Mouse (Mus musculus): Measurements from ENCODE around the gene Sergef. TPM values are rescaled to one million over a fixed set of nuclear protein-coding genes. Genes with fewer than 3 reads are reported as not detected.

The Sergef gene
- polyA plus RNA-seq, 1 experiment from 2014 or later, result 11.6 TPM

DNA sequence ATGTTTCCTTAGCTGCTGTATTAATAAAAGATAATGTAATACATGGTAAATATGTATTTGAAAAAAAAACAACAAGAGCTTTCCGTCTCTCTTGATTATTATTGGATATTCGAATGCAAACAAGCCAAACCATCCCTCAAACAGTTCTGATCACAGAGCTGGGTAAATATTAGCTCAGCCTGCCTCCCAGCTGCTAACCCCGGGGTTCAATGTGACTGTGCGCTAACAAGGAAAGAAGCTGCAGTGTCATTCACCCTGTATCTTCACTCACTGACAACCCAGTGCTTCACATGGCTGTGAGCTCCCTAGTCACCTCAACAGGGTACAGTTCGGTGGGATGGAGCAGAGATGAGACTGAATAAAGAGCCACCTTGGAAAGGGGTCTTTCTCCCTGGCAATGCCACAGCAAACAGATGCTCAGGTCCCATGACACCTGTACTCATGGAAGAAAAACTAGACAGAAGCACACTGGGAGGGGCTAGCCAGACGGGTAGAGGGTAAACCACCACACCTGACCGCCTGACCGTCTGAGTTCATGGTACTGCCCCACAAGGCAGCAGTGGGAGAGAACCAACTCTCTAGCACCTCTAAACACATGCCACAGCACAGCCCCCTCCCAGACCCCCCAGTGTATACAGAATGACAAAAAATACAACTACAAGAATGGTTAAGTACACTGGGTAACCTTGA lies 73.1 kb downstream of the Sergef start:
- no peak for DNase-seq (ENCODE audit: low spot score)
- H3K27ac ChIP-seq (replicated peaks; ENCODE audit: low read depth, low read length), result no peak overlapping the region
- no peaks in the 10 kb centered on the region for H3K27me3 ChIP-seq (ENCODE audit: control insufficient read depth, insufficient read depth, low read length)
- no peaks in the 10 kb centered on the region for H3K36me3 ChIP-seq (replicated peaks; ENCODE audit: control insufficient read depth, insufficient read depth, low read depth, low read length)
- H3K9ac ChIP-seq (replicated peaks; ENCODE audit: low read length), result no peak overlapping the region
- no peak for ATAC-seq (replicated peaks; ENCODE audit: insufficient number of reproducible peaks, low FRiP score, low TSS enrichment, low read depth)
- H3K4me1 ChIP-seq (ENCODE audit: control insufficient read depth, insufficient read depth, low read length), result no peaks in the 10 kb centered on the region
- 90% methylated on average over 8 of the region's 8 CpGs for WGBS
- H3K4me2 ChIP-seq (ENCODE audit: low read depth, low read length), result no peak overlapping the region
- H3K4me3 ChIP-seq (ENCODE audit: low read depth, low read length), result no peak overlapping the region
- no peaks in the 10 kb centered on the region; the same call in 1 of the 2 replicates for H3K9me3 ChIP-seq (replicated peaks; ENCODE audit: control insufficient read depth, low read length)

DNA sequence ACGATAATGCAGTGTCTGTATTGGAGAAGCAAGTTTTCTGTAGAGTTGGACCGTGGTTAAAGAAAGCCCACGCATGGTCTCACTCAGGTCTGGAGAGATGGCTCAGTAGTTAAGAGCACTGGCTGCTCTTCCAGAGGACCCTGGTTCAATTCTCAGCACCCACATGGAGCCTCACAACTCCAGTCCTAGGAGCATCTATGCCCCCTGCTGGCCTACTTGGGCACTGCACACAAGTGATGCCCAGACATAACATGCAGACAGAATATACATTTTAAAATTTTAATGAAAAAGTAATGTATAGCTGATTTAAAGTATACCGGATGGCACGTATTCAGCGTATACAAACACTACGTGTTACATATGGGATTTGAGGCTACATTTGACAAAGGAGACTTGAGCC lies 74.2 kb downstream of the Sergef start:
- H3K9ac ChIP-seq (replicated peaks; ENCODE audit: low read length), result no peak overlapping the region
- H3K4me3 ChIP-seq (ENCODE audit: low read depth, low read length), result no peak overlapping the region
- H3K27me3 ChIP-seq (ENCODE audit: control insufficient read depth, insufficient read depth, low read length), result no peaks in the 10 kb centered on the region
- H3K4me1 ChIP-seq (ENCODE audit: control insufficient read depth, insufficient read depth, low read length), result no peaks in the 10 kb centered on the region
- H3K4me2 ChIP-seq (ENCODE audit: low read depth, low read length), result no peak overlapping the region
- H3K27ac ChIP-seq (replicated peaks; ENCODE audit: low read depth, low read length), result no peak overlapping the region
- no peaks in the 10 kb centered on the region for H3K36me3 ChIP-seq (replicated peaks; ENCODE audit: control insufficient read depth, insufficient read depth, low read depth, low read length)
- DNase-seq (ENCODE audit: low spot score), result no peak
- no peaks in the 10 kb centered on the region; the same call in 1 of the 2 replicates for H3K9me3 ChIP-seq (replicated peaks; ENCODE audit: control insufficient read depth, low read length)
- no peak for ATAC-seq (replicated peaks; ENCODE audit: insufficient number of reproducible peaks, low FRiP score, low TSS enrichment, low read depth)
- 95% methylated on average over 7 of the region's 7 CpGs for WGBS

DNA sequence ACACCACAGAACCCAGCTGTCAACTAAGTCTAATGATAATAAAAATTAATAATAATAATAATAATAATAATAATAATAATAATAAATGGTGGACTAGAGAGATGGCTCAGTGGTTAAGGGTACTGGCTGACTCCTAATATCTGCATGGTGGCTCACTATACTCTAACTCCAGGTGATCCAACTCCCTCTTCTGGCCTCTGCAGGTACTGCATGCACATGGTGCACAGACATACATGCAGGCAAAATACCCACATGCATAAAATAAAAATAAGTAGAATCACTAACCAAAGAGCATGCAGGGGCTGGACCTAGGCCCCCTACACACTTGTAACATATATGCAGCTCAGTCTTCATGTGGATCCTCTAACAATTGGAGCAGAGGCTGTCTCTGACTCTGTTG lies 75.8 kb downstream of the Sergef start:
- Histone ChIP-seq H3K9ac (replicated peaks; ENCODE audit: low read length) (no peak overlapping the region), H3K4me3 (ENCODE audit: low read depth, low read length) (no peak overlapping the region), H3K4me1 (ENCODE audit: control insufficient read depth, insufficient read depth, low read length) (no peaks in the 10 kb centered on the region), H3K4me2 (ENCODE audit: low read depth, low read length) (no peak overlapping the region), H3K9me3 (replicated peaks; ENCODE audit: control insufficient read depth, low read length) (no peaks in the 10 kb centered on the region; the same call in 1 of the 2 replicates), H3K27me3 (ENCODE audit: control insufficient read depth, insufficient read depth, low read length) (no peaks in the 10 kb centered on the region), H3K36me3 (replicated peaks; ENCODE audit: control insufficient read depth, insufficient read depth, low read depth, low read length) (no peaks in the 10 kb centered on the region), H3K27ac (replicated peaks; ENCODE audit: low read depth, low read length) (no peak overlapping the region)
- DNase-seq (ENCODE audit: low spot score) (no peak), ATAC-seq (replicated peaks; ENCODE audit: insufficient number of reproducible peaks, low FRiP score, low TSS enrichment, low read depth) (no peak)

DNA sequence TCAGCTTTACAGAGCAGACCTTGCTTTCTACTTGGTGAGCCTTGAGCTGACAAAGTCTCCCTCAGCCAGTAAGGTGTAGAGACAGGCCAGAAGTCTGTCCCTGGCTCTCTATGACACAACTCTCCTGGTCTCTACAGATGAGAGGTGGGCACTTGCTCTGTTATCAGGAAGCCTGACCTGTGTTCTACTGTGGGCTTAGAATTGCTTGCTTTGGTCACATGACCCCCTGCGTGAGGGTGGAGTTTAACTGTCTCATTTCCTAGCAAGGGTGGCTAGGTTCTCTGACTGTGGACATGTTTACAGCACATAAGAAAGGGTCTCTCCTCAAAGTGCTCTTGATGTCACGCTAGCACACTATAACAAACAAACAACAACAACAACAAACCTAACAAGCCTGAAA lies 79.5 kb downstream of the Sergef start:
- Histone ChIP-seq H3K9me3 (replicated peaks; ENCODE audit: control insufficient read depth, low read length) (no peaks in the 10 kb centered on the region), H3K4me3 (ENCODE audit: low read depth, low read length) (no peak overlapping the region), H3K36me3 (replicated peaks; ENCODE audit: control insufficient read depth, insufficient read depth, low read depth, low read length) (no peaks in the 10 kb centered on the region), H3K27me3 (ENCODE audit: control insufficient read depth, insufficient read depth, low read length) (no peaks in the 10 kb centered on the region), H3K27ac (replicated peaks; ENCODE audit: low read depth, low read length) (no peak overlapping the region), H3K9ac (replicated peaks; ENCODE audit: low read length) (no peak overlapping the region), H3K4me1 (ENCODE audit: control insufficient read depth, insufficient read depth, low read length) (no peaks in the 10 kb centered on the region), H3K4me2 (ENCODE audit: low read depth, low read length) (no peak overlapping the region)
- WGBS, result 87% methylated on average over 2 of the region's 2 CpGs
- no peak for ATAC-seq (replicated peaks; ENCODE audit: insufficient number of reproducible peaks, low FRiP score, low TSS enrichment, low read depth)
- no peak for DNase-seq (ENCODE audit: low spot score)

DNA sequence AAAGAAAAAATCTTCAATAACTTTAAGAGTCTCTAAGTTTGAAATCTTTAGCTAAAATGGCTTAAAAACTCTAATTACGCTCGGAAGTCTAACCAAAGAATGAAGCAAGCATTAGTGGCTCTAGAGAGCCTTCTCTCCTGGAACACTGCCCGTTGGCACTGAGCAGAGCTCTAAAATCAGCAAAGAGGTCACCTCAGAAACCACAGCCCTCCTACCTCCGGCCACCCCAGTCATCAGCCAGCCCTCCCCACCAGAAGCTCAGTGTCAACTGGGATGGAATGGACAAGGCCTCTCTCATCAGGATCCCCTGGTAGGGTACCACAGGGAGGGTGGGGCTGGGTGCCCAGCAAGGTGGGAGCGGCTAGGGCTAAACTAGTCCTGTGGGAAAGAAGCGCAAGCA lies 80.0 kb downstream of the Sergef start:
- no peaks in the 10 kb centered on the region for H3K4me1 ChIP-seq (ENCODE audit: control insufficient read depth, insufficient read depth, low read length)
- DNase-seq (ENCODE audit: low spot score) (no peak), ATAC-seq (replicated peaks; ENCODE audit: insufficient number of reproducible peaks, low FRiP score, low TSS enrichment, low read depth) (no peak)
- H3K27ac ChIP-seq (replicated peaks; ENCODE audit: low read depth, low read length), result no peak overlapping the region
- 93% methylated on average over 6 of the region's 6 CpGs for WGBS
- no peak overlapping the region for H3K4me3 ChIP-seq (ENCODE audit: low read depth, low read length)
- H3K4me2 ChIP-seq (ENCODE audit: low read depth, low read length), result no peak overlapping the region
- H3K36me3 ChIP-seq (replicated peaks; ENCODE audit: control insufficient read depth, insufficient read depth, low read depth, low read length), result no peaks in the 10 kb centered on the region
- no peaks in the 10 kb centered on the region for H3K27me3 ChIP-seq (ENCODE audit: control insufficient read depth, insufficient read depth, low read length)
- no peak overlapping the region for H3K9ac ChIP-seq (replicated peaks; ENCODE audit: low read length)
- no peaks in the 10 kb centered on the region for H3K9me3 ChIP-seq (replicated peaks; ENCODE audit: control insufficient read depth, low read length)

DNA sequence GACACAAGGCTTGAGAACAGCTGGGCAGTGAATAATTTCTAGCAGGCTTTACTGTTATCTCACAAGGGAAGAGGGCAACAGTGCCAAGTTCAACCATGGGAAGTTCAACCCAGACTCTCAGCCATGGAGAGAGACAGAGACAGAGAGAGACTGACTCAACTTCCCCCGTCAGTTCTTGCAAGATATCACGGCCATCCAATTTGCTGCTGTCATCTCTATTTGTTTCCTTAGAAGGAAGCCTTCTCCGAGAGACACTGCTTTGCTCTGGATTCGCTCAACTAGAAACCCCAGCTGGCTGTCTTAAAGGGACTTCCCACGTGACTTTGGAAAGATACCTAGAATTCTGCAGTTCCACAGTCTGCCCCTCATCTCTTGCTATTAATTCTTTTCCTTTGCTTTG lies 80.6 kb downstream of the Sergef start:
- DNase-seq (ENCODE audit: low spot score), result no peak

DNA sequence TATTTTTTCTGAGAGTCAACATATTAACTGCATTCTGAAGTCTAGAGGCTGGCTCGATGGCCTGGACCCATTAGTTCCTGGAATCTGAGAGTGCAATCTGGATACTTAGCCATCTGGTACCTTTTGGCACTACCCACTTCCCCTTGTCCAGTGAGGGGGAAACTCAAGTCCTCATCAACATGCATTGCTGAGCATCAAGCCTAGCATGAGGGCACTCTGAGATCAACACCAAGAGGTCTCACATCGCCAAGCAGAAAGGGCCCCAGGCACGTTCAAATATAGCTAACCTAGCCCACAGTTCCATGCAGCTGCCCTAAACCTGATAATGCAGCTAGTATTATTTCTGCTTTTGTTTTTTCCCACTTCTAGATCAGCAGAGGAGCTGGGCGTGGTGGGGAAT lies 81.6 kb downstream of the Sergef start:
- Histone ChIP-seq H3K9ac (replicated peaks; ENCODE audit: low read length) (no peak overlapping the region), H3K9me3 (replicated peaks; ENCODE audit: control insufficient read depth, low read length) (no peaks in the 10 kb centered on the region)
- no peak for ATAC-seq (replicated peaks; ENCODE audit: insufficient number of reproducible peaks, low FRiP score, low TSS enrichment, low read depth)

More for the DNA sequence above, 80.6 kb downstream of the Sergef start:
- Histone ChIP-seq H3K27ac (replicated peaks; ENCODE audit: low read depth, low read length) (no peak overlapping the region), H3K9ac (replicated peaks; ENCODE audit: low read length) (no peak overlapping the region), H3K4me1 (ENCODE audit: control insufficient read depth, insufficient read depth, low read length) (no peaks in the 10 kb centered on the region), H3K4me2 (ENCODE audit: low read depth, low read length) (no peak overlapping the region), H3K4me3 (ENCODE audit: low read depth, low read length) (no peak overlapping the region), H3K36me3 (replicated peaks; ENCODE audit: control insufficient read depth, insufficient read depth, low read depth, low read length) (no peaks in the 10 kb centered on the region), H3K9me3 (replicated peaks; ENCODE audit: control insufficient read depth, low read length) (no peaks in the 10 kb centered on the region), H3K27me3 (ENCODE audit: control insufficient read depth, insufficient read depth, low read length) (no peaks in the 10 kb centered on the region)
- ATAC-seq (replicated peaks; ENCODE audit: insufficient number of reproducible peaks, low FRiP score, low TSS enrichment, low read depth), result no peak
- 85% methylated on average over 5 of the region's 5 CpGs for WGBS

DNA sequence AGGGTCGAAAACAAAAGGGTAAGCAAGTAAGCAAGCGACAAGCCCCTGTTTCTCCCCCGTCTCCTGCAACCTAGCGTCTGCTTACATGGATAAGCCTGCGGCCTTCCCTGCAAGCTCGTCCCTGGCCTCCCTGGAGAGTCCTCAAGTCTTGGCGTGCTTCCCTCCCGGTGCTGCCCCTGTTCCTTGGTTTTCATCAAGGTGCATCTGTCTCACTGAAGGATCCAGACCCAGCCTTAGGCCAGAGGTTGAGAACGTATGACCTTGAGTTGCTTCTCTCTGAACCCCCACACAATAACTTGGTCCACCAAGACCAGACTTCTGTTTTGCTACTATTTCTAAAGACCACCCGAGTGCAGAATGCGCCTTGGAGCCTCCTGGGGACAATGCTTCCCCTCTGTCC lies 82.2 kb downstream of the Sergef start:
- Histone ChIP-seq H3K27ac (replicated peaks; ENCODE audit: low read depth, low read length) (no peak overlapping the region), H3K9ac (replicated peaks; ENCODE audit: low read length) (no peak overlapping the region), H3K4me1 (ENCODE audit: control insufficient read depth, insufficient read depth, low read length) (no peaks in the 10 kb centered on the region), H3K9me3 (replicated peaks; ENCODE audit: control insufficient read depth, low read length) (no peaks in the 10 kb centered on the region), H3K4me2 (ENCODE audit: low read depth, low read length) (no peak overlapping the region), H3K4me3 (ENCODE audit: low read depth, low read length) (no peak overlapping the region), H3K27me3 (ENCODE audit: control insufficient read depth, insufficient read depth, low read length) (no peaks in the 10 kb centered on the region), H3K36me3 (replicated peaks; ENCODE audit: control insufficient read depth, insufficient read depth, low read depth, low read length) (no peaks in the 10 kb centered on the region)
- no peak for ATAC-seq (replicated peaks; ENCODE audit: insufficient number of reproducible peaks, low FRiP score, low TSS enrichment, low read depth)
- WGBS, result 84% methylated on average over 11 of the region's 11 CpGs
- DNase-seq (ENCODE audit: low spot score), result no peak

More for the DNA sequence above, 81.6 kb downstream of the Sergef start:
- no peaks in the 10 kb centered on the region for H3K27me3 ChIP-seq (ENCODE audit: control insufficient read depth, insufficient read depth, low read length)
- no peak overlapping the region for H3K4me2 ChIP-seq (ENCODE audit: low read depth, low read length)
- no peak overlapping the region for H3K27ac ChIP-seq (replicated peaks; ENCODE audit: low read depth, low read length)
- WGBS, result 89% methylated on average over 4 of the region's 4 CpGs
- DNase-seq (ENCODE audit: low spot score), result no peak
- no peaks in the 10 kb centered on the region for H3K36me3 ChIP-seq (replicated peaks; ENCODE audit: control insufficient read depth, insufficient read depth, low read depth, low read length)
- H3K4me1 ChIP-seq (ENCODE audit: control insufficient read depth, insufficient read depth, low read length), result no peaks in the 10 kb centered on the region
- H3K4me3 ChIP-seq (ENCODE audit: low read depth, low read length), result no peak overlapping the region

All from embryonic facial prominence, embryonic 11.5 days (tissue).